Mouse (Mus musculus) forebrain, embryonic 11.5 days (tissue): Measurements from ENCODE around the gene C1ql4. TPM values are rescaled to one million over a fixed set of nuclear protein-coding genes. Genes with fewer than 3 reads are reported as not detected.
A peak's percentile ranks its signal among the peaks of the same experiment; 100 is the strongest.
"Not testable (repeated sequence)": the region's sequence is repeated elsewhere in the genome, so short reads cannot be mapped to it uniquely, and the experiment has no call there.

Experiments
- ATAC-seq: fragments of 200-750 bp; cut with Nextera tagmentation; replicated peaks from 2 replicates; pipeline ENCODE4 v1.8.0; 2017; ENCODE audit warnings: moderate TSS enrichment; ENCODE audit not compliant: low FRiP score
- DNase-seq: peaks from one replicate; pipeline ENCODE4 v3.0.0-alpha.2; 2017; ENCODE audit warnings: low spot score
- H3K27ac ChIP-seq: fragments of 300-500 bp; sonication (generic); 2 replicates; pipeline ENCODE4 v1.5.1; 2014; ENCODE audit warnings: low read depth, low read length
- H3K27me3 ChIP-seq: fragments of 300-500 bp; sonication (generic); 2 replicates; pipeline ENCODE4 v1.6.1; 2014; ENCODE audit warnings: mild to moderate bottlenecking, low read length, mixed read lengths; ENCODE audit not compliant: control insufficient read depth, insufficient read depth
- H3K36me3 ChIP-seq: fragments of 300-500 bp; sonication (generic); 2 replicates; pipeline ENCODE4 v1.6.1; 2014; ENCODE audit warnings: mild to moderate bottlenecking, low read length, moderate library complexity, mixed read lengths; ENCODE audit not compliant: control insufficient read depth, insufficient read depth
- H3K4me1 ChIP-seq: fragments of 300-500 bp; sonication (generic); replicated peaks from 2 replicates; pipeline ENCODE4 v1.6.1; 2014; ENCODE audit warnings: low read length, mixed read lengths; ENCODE audit not compliant: control insufficient read depth, insufficient read depth
- H3K4me2 ChIP-seq: fragments of 300-500 bp; sonication (generic); 2 replicates; pipeline ENCODE4 v1.6.1; 2014; ENCODE audit warnings: low read depth, mild to moderate bottlenecking, low read length, moderate library complexity, mixed read lengths; ENCODE audit not compliant: severe bottlenecking
- H3K4me3 ChIP-seq: fragments of 300-500 bp; sonication (generic); 2 replicates; pipeline ENCODE4 v1.5.1; 2014; ENCODE audit warnings: low read depth, low read length
- H3K9ac ChIP-seq: fragments of 300-500 bp; sonication (generic); 2 replicates; pipeline ENCODE4 v1.6.1; 2014; ENCODE audit warnings: low read length
- H3K9me3 ChIP-seq: fragments of 300-500 bp; sonication (generic); 2 replicates; pipeline ENCODE4 v1.6.1; 2016; ENCODE audit warnings: low read length, mixed read lengths; ENCODE audit not compliant: control insufficient read depth
- WGBS: fragments of 180-500 bp; shearing (Covaris S2); extraction: QIAGEN DNeasy Blood & Tissue Kit; methylation state at CpG from one replicate; pipeline ENCODE4 v1.1.7; 2014; 5-methylcytosine and 5-hydroxymethylcytosine counted together
- polyA plus RNA-seq: library from polyadenylated mRNA; unstranded; fragments of >200 nt; fragmentation: Nextera tagmentation; extraction: Ambion mirVana; gene quantifications from 2 replicates; pipeline ENCODE4 v1.2.1, GENCODE M21; 2014

C1ql4 gene
- polyA plus RNA-seq, 1 experiment from 2014 or later: 0.12 TPM

GRCm38 (mm10) chr15:99049473-99050253 is 38.0 kb downstream of the C1ql4 start:
- Histone ChIP-seq H3K27ac (no peak overlapping the region), H3K4me2 (no peak overlapping the region), H3K36me3 (no peaks in the 10 kb centered on the region), H3K9ac (no peak overlapping the region), H3K9me3 (no peaks in the 10 kb centered on the region), H3K27me3 (peaks cover 19% of the 10 kb centered on the region), H3K4me3 (no peak overlapping the region), H3K4me1 (peaks cover 7% of the 10 kb centered on the region; the same call in 1 of the 2 replicates)
- 36% methylated on average over 13 of the region's 13 CpGs for WGBS
- DNase-seq: peak; percentile 70
- no peak for ATAC-seq

GRCm38 (mm10) chr15:99045734-99046133 is 41.9 kb downstream of the C1ql4 start:
- DNase-seq, H3K36me3 ChIP-seq, H3K4me2 ChIP-seq, H3K4me1 ChIP-seq, H3K27me3 ChIP-seq, H3K9me3 ChIP-seq, H3K4me3 ChIP-seq, ATAC-seq, H3K9ac ChIP-seq, H3K27ac ChIP-seq: not testable (repeated sequence)
- WGBS: 86% methylated on average over 6 of the region's 6 CpGs

- ATAC-seq (no peak), DNase-seq (no peak)
- no peak overlapping the region for H3K4me2 ChIP-seq
- no peaks in the 10 kb centered on the region for H3K36me3 ChIP-seq
- H3K27ac ChIP-seq: no peak overlapping the region
- H3K4me3 ChIP-seq: no peak overlapping the region
- H3K4me1 ChIP-seq: 0 out of 2 replicates have a peak, but pooled peaks cover 3% of the 10 kb centered on the region
- WGBS: 51% methylated on average over 3 of the region's 3 CpGs
- no peaks in the 10 kb centered on the region for H3K9me3 ChIP-seq
- no peaks in the 10 kb centered on the region for H3K27me3 ChIP-seq
- H3K9ac ChIP-seq: no peak overlapping the region
These were observed 42.8 kb downstream of the C1ql4 start for GRCm38 (mm10) chr15:99044854-99045253.

GRCm38 (mm10) chr15:99042334-99042733 is 45.3 kb downstream of the C1ql4 start:
- WGBS: 84% methylated on average over 5 of the region's 5 CpGs
- no peak for ATAC-seq
- no peaks in the 10 kb centered on the region for H3K27me3 ChIP-seq
- no peak overlapping the region for H3K4me2 ChIP-seq
- no peak overlapping the region for H3K4me3 ChIP-seq
- H3K27ac ChIP-seq: no peak overlapping the region
- no peaks in the 10 kb centered on the region for H3K36me3 ChIP-seq
- 0 out of 2 replicates have a peak, but pooled peaks cover 3% of the 10 kb centered on the region for H3K4me1 ChIP-seq
- no peak overlapping the region for H3K9ac ChIP-seq
- DNase-seq: no peak
- no peaks in the 10 kb centered on the region for H3K9me3 ChIP-seq

GRCm38 (mm10) chr15:99040920-99041856 is 46.4 kb downstream of the C1ql4 start:
- Histone ChIP-seq H3K27ac (no peak overlapping the region), H3K9ac (no peak overlapping the region), H3K27me3 (no peaks in the 10 kb centered on the region), H3K4me3 (no peak overlapping the region), H3K9me3 (no peaks in the 10 kb centered on the region), H3K4me2 (no peak overlapping the region), H3K4me1 (0 out of 2 replicates have a peak, but pooled peaks cover 3% of the 10 kb centered on the region), H3K36me3 (no peaks in the 10 kb centered on the region)
- ATAC-seq (no peak), DNase-seq (no peak)
- 55% methylated on average over 21 of the region's 21 CpGs for WGBS

GRCm38 (mm10) chr15:99039996-99040919 is 47.4 kb downstream of the C1ql4 start:
- Histone ChIP-seq H3K9ac (no peak overlapping the region), H3K27me3 (no peaks in the 10 kb centered on the region), H3K4me1 (0 out of 2 replicates have a peak, but pooled peaks cover 3% of the 10 kb centered on the region), H3K4me3 (no peak overlapping the region), H3K36me3 (no peaks in the 10 kb centered on the region; the same call in 1 of the 2 replicates), H3K27ac (no peak overlapping the region), H3K9me3 (no peaks in the 10 kb centered on the region), H3K4me2 (no peak overlapping the region)
- WGBS: 74% methylated on average over 26 of the region's 26 CpGs
- no peak for ATAC-seq
- no peak for DNase-seq

GRCm38 (mm10) chr15:99039306-99039705 is 48.3 kb downstream of the C1ql4 start:
- WGBS: 83% methylated on average over 4 of the region's 4 CpGs
- Histone ChIP-seq H3K36me3 (no peaks in the 10 kb centered on the region; the same call in 1 of the 2 replicates), H3K4me1 (no peaks in the 10 kb centered on the region), H3K9me3 (no peaks in the 10 kb centered on the region), H3K4me2 (no peak overlapping the region), H3K4me3 (no peak overlapping the region), H3K27me3 (no peaks in the 10 kb centered on the region), H3K27ac (no peak overlapping the region), H3K9ac (no peak overlapping the region)
- ATAC-seq (no peak), DNase-seq (no peak)

- DNase-seq (no peak), ATAC-seq (no peak)
- H3K27me3 ChIP-seq: no peaks in the 10 kb centered on the region
- no peak overlapping the region for H3K4me2 ChIP-seq
- H3K9ac ChIP-seq: no peak overlapping the region
- no peaks in the 10 kb centered on the region; the same call in 1 of the 2 replicates for H3K36me3 ChIP-seq
- no peaks in the 10 kb centered on the region for H3K4me1 ChIP-seq
- WGBS: 94% methylated on average over 5 of the region's 5 CpGs
- no peaks in the 10 kb centered on the region for H3K9me3 ChIP-seq
- H3K27ac ChIP-seq: no peak overlapping the region
- no peak overlapping the region for H3K4me3 ChIP-seq
These were observed 48.8 kb downstream of the C1ql4 start for GRCm38 (mm10) chr15:99038797-99039196.
